Mouse (Mus musculus): ENCODE measurements around the gene Dvl1. TPM values are rescaled to one million over a fixed set of nuclear protein-coding genes. Genes with fewer than 3 reads are reported as not detected.
A peak's percentile ranks its signal among the peaks of the same experiment; 100 is the strongest.

The Dvl1 gene
- total and polyA plus RNA-seq, 3 experiments = 56.8 to 60.3 TPM; not detected in 1

GRCm38 (mm10) chr4:155807841-155808240, 39.4 kb upstream of the Dvl1 start:
- DNase-seq (ENCODE audit: low read depth, low spot score) = no peak
- TF ChIP-seq MEF2A (IDR thresholded peaks at IDR 0.05; ENCODE audit: extremely low read depth, insufficient replicate concordance, low read depth, low read length, poor library complexity, severe bottlenecking) (no peak), MAX (IDR thresholded peaks at IDR 0.05; ENCODE audit: low read length) (no peak), TAL1 (IDR thresholded peaks at IDR 0.05; ENCODE audit: low read length) (no peak), ZKSCAN1 (IDR thresholded peaks at IDR 0.05; ENCODE audit: low read depth, low read length) (no peak), TBP (IDR thresholded peaks at IDR 0.05; ENCODE audit: low read depth, low read length) (no peak), ETS1 (IDR thresholded peaks at IDR 0.05; ENCODE audit: low read depth, low read length) (no peak), RAD21 (IDR thresholded peaks at IDR 0.05; ENCODE audit: low read depth, low read length) (no peak), POLR2AphosphoS5 (IDR thresholded peaks at IDR 0.05; ENCODE audit: borderline replicate concordance, low read depth, low read length) (no peak)
- no peaks in the 10 kb centered on the region for H3K9me3 ChIP-seq (replicated peaks; ENCODE audit: insufficient read depth, low read length)
- H3K36me3 ChIP-seq (ENCODE audit: control insufficient read depth in 1 of 2, insufficient read depth in 2 of 2, low read length in 2 of 2) = peaks cover 16 to 28% of the 10 kb centered on the region in 2 experiments
- H3K9ac ChIP-seq (ENCODE audit: control insufficient read depth, low read depth, low read length, poor library complexity, severe bottlenecking) = no peak overlapping the region
- H3K4me1 ChIP-seq (ENCODE audit: control insufficient read depth in 1 of 2, insufficient read depth in 2 of 2, low read length in 2 of 2) = peaks cover 11 to 17% of the 10 kb centered on the region in 2 experiments
- peaks cover 35% of the 10 kb centered on the region for H3K79me2 ChIP-seq (ENCODE audit: control insufficient read depth, insufficient read depth, low read length, poor library complexity)
- H3K27me3 ChIP-seq (ENCODE audit: control insufficient read depth in 1 of 2, insufficient read depth in 2 of 2, low read length in 2 of 2) = no peaks in the 10 kb centered on the region
- H3K27ac ChIP-seq (ENCODE audit: control insufficient read depth, low read depth, low read length) = no peak overlapping the region
- H3K4me3 ChIP-seq (ENCODE audit: control insufficient read depth in 1 of 2, insufficient read depth in 1 of 2, low read depth in 2 of 2, low read length in 2 of 2) = no peak overlapping the region

DNA sequence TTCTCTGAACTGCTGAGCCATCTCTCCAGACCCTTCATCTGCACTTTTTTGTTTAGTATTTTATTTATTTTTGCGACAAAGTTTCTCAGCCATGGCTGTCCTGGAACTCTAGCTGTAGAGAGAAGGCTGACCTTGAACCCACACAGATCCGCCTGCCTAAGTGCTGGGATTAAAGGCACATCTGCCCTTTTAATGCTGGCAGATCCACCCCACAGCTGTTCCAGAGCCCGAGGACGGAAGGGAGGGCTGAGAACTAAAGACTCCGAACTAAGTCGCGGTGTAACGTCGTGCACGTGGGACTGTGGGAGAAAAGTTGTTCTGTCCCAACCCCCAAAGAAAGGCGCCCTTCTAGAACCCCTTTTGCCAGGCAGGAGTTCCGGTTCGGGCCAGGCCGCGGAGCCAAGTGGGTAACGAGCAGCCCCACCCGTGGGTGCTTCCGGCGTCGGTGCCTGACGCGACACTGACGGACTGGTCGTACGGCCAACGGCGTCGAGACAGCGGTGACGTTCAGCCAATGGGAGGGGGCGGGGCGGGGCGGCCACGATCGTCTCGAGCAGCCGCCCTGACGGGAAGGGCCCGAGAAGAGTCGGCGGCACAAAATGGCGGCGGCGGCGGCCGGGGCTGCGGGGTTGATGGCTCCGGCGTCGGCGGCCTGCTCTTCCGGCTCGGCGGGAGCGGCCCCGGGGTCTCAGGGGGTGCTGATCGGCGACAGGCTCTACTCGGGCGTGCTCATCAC, 35.1 kb upstream of the Dvl1 start, which contains the start of gene Ccnl2:
TSS of gene Ccnl2 (plus strand) at position 561 of the 736 bp plus-strand sequence.
- Histone ChIP-seq H3K9me3 (replicated peaks; ENCODE audit: insufficient read depth, low read length) (no peaks in the 10 kb centered on the region), H3K4me3 (ENCODE audit: control insufficient read depth in 1 of 2, insufficient read depth in 1 of 2, low read depth in 2 of 2, low read length in 2 of 2) (peak within 1 kb of the TSS; percentile 76 to 92), H3K4me1 (ENCODE audit: control insufficient read depth in 1 of 2, insufficient read depth in 2 of 2, low read length in 2 of 2) (peaks cover 6 to 20% of the 10 kb centered on the region in 2 experiments), H3K36me3 (ENCODE audit: control insufficient read depth in 1 of 2, insufficient read depth in 2 of 2, low read length in 2 of 2) (peaks cover 26 to 29% of the 10 kb centered on the region in 2 experiments), H3K27ac (ENCODE audit: control insufficient read depth, low read depth, low read length) (peak within 1 kb of the TSS; percentile 95), H3K27me3 (ENCODE audit: control insufficient read depth in 1 of 2, insufficient read depth in 2 of 2, low read length in 2 of 2) (no peaks in the 10 kb centered on the region), H3K79me2 (ENCODE audit: control insufficient read depth, insufficient read depth, low read length, poor library complexity) (peaks cover 37% of the 10 kb centered on the region), H3K9ac (ENCODE audit: control insufficient read depth, low read depth, low read length, poor library complexity, severe bottlenecking) (peak within 1 kb of the TSS; percentile 97)
- DNase-seq (ENCODE audit: low read depth, low spot score) = peak; percentile 98
- TF ChIP-seq NELFE (IDR thresholded peaks at IDR 0.05; ENCODE audit: low read depth, low read length) = peak; percentile 76
- TF ChIP-seq SIN3A (IDR thresholded peaks at IDR 0.05; ENCODE audit: low read length) = peak; percentile 86
- peak; percentile 84 for TF ChIP-seq MAX (IDR thresholded peaks at IDR 0.05; ENCODE audit: low read length)
- no peak for TF ChIP-seq USF1 (IDR thresholded peaks at IDR 0.05; ENCODE audit: low read depth, low read length)
- no peak for TF ChIP-seq ZKSCAN1 (IDR thresholded peaks at IDR 0.05; ENCODE audit: low read depth, low read length)
- no peak for TF ChIP-seq RCOR1 (IDR thresholded peaks at IDR 0.05; ENCODE audit: low read depth, low read length)
- TF ChIP-seq POLR2A (IDR thresholded peaks at IDR 0.05; ENCODE audit: control insufficient read depth in 1 of 2, insufficient read depth in 1 of 2, low read depth in 1 of 2, low read length in 2 of 2, poor library complexity in 1 of 2) = peak; percentile 64 to 89; a peak in 3 of 4 replicates
- peak; percentile 57; the same call in 1 of the 2 replicates for TF ChIP-seq MAZ (IDR thresholded peaks at IDR 0.05; ENCODE audit: low read depth, low read length)
- TF ChIP-seq NRF1 (IDR thresholded peaks at IDR 0.05; ENCODE audit: insufficient read depth, low read depth, low read length, poor library complexity, severe bottlenecking) = peak; percentile 50; the same call in 1 of the 2 replicates
- TF ChIP-seq TCF12 (IDR thresholded peaks at IDR 0.05; ENCODE audit: low read depth, low read length) = peak; percentile 63
- peak; percentile 75 for TF ChIP-seq TBP (IDR thresholded peaks at IDR 0.05; ENCODE audit: low read depth, low read length)
- peak; percentile 89 for TF ChIP-seq MXI1 (IDR thresholded peaks at IDR 0.05; ENCODE audit: low read depth, low read length)
- no peak for TF ChIP-seq GATA1 (IDR thresholded peaks at IDR 0.05; ENCODE audit: low read depth, low read length)
- TF ChIP-seq POLR2AphosphoS2 (IDR thresholded peaks at IDR 0.05; ENCODE audit: low read length) = peak; percentile 96
- TF ChIP-seq MYC (IDR thresholded peaks at IDR 0.05; ENCODE audit: low read depth, low read length) = peak; percentile 92
- TF ChIP-seq ELF1 (IDR thresholded peaks at IDR 0.05; ENCODE audit: low read depth, low read length) = peak; percentile 89
- peak; percentile 87 for TF ChIP-seq HCFC1 (IDR thresholded peaks at IDR 0.05; ENCODE audit: low read depth, low read length)
- TF ChIP-seq ZMIZ1 (IDR thresholded peaks at IDR 0.05; ENCODE audit: low read depth, low read length) = peak; percentile 89

All from MEL (cell line).